Mouse (Mus musculus) forebrain, embryonic 15.5 days (tissue): ENCODE data around the gene Ankrd36. TPM values are rescaled to one million over a fixed set of nuclear protein-coding genes. Genes with fewer than 3 reads are reported as not detected.

Experiments used
- ATAC-seq: fragments of 200-750 bp; cut with Nextera tagmentation; replicated peaks from 2 replicates; pipeline ENCODE4 v1.8.0; 2017; ENCODE audit warnings: mild to moderate bottlenecking, moderate TSS enrichment, moderate library complexity
- H3K27ac ChIP-seq: fragments of 300-500 bp; sonication (generic); replicated peaks from 2 replicates; pipeline ENCODE4 v1.5.1; 2015; ENCODE audit warnings: mild to moderate bottlenecking, inconsistent platforms
- H3K27me3 ChIP-seq: fragments of 300-500 bp; sonication (generic); 2 replicates; pipeline ENCODE4 v1.6.1; 2015; ENCODE audit warnings: inconsistent platforms
- H3K36me3 ChIP-seq: fragments of 300-500 bp; sonication (generic); 2 replicates; pipeline ENCODE4 v1.6.1; 2015; ENCODE audit warnings: mild to moderate bottlenecking, inconsistent platforms
- H3K4me1 ChIP-seq: fragments of 300-500 bp; sonication (generic); 2 replicates; pipeline ENCODE4 v1.6.1; 2015; ENCODE audit warnings: inconsistent platforms
- H3K4me2 ChIP-seq: fragments of 300-500 bp; sonication (generic); replicated peaks from 2 replicates; pipeline ENCODE4 v1.6.1; 2015; ENCODE audit warnings: mild to moderate bottlenecking, inconsistent platforms
- H3K4me3 ChIP-seq: fragments of 300-500 bp; sonication (generic); 2 replicates; pipeline ENCODE4 v1.5.1; 2015; ENCODE audit warnings: mild to moderate bottlenecking, inconsistent platforms
- H3K9ac ChIP-seq: fragments of 300-500 bp; sonication (generic); replicated peaks from 2 replicates; pipeline ENCODE4 v1.6.1; 2015; ENCODE audit warnings: mild to moderate bottlenecking, inconsistent platforms
- H3K9me3 ChIP-seq: fragments of 300-500 bp; sonication (generic); 2 replicates; pipeline ENCODE4 v1.6.1; 2016; ENCODE audit warnings: inconsistent platforms
- WGBS: fragments of 180-500 bp; shearing (Covaris S2); methylation state at CpG from one replicate; pipeline ENCODE4 v1.1.7; 2015; ENCODE audit warnings: mixed read lengths; 5-methylcytosine and 5-hydroxymethylcytosine counted together
- polyA plus RNA-seq: library from polyadenylated mRNA; unstranded; fragments of >200 nt; fragmentation: Nextera tagmentation; extraction: Ambion mirVana; gene quantifications from 2 replicates; pipeline ENCODE4 v1.2.1, GENCODE M21; 2015

The Ankrd36 gene
- polyA plus RNA-seq, 1 experiment from 2014 or later: not detected

GRCm38 (mm10) chr11:5718611-5719354 is 149.3 kb downstream of the Ankrd36 start:
- no peak overlapping the region for H3K27ac ChIP-seq
- H3K36me3 ChIP-seq: peaks cover 42% of the 10 kb centered on the region
- WGBS: 96% methylated on average over 12 of the region's 12 CpGs
- H3K9me3 ChIP-seq: no peaks in the 10 kb centered on the region
- H3K9ac ChIP-seq: no peak overlapping the region
- no peak for ATAC-seq
- no peak overlapping the region for H3K4me3 ChIP-seq
- H3K4me2 ChIP-seq: no peak overlapping the region
- H3K4me1 ChIP-seq: no peaks in the 10 kb centered on the region
- H3K27me3 ChIP-seq: no peaks in the 10 kb centered on the region

- Histone ChIP-seq H3K27me3 (no peaks in the 10 kb centered on the region), H3K9ac (no peak overlapping the region), H3K36me3 (no peaks in the 10 kb centered on the region), H3K27ac (no peak overlapping the region), H3K4me3 (no peak overlapping the region), H3K9me3 (no peaks in the 10 kb centered on the region), H3K4me1 (no peaks in the 10 kb centered on the region), H3K4me2 (no peak overlapping the region)
- WGBS: 88% methylated on average over 9 of the region's 9 CpGs
- ATAC-seq: no peak
Observed at GRCm38 (mm10) chr11:5729582-5729981, 160.1 kb downstream of the Ankrd36 start.

- Histone ChIP-seq H3K9me3 (no peaks in the 10 kb centered on the region), H3K4me2 (no peak overlapping the region), H3K36me3 (no peaks in the 10 kb centered on the region), H3K4me1 (no peaks in the 10 kb centered on the region), H3K27me3 (no peaks in the 10 kb centered on the region), H3K9ac (no peak overlapping the region), H3K27ac (no peak overlapping the region), H3K4me3 (no peak overlapping the region)
- WGBS: 70% methylated on average over 5 of the region's 5 CpGs
- no peak for ATAC-seq
Observed at GRCm38 (mm10) chr11:5732401-5732800, 162.9 kb downstream of the Ankrd36 start.

- Histone ChIP-seq H3K36me3 (no peaks in the 10 kb centered on the region), H3K27me3 (no peaks in the 10 kb centered on the region), H3K27ac (no peak overlapping the region), H3K4me1 (no peaks in the 10 kb centered on the region), H3K9ac (no peak overlapping the region), H3K4me3 (no peak overlapping the region), H3K4me2 (no peak overlapping the region), H3K9me3 (no peaks in the 10 kb centered on the region)
- WGBS: 92% methylated on average over 4 of the region's 4 CpGs
- no peak for ATAC-seq
Observed at GRCm38 (mm10) chr11:5734323-5734722, 164.8 kb downstream of the Ankrd36 start.

- WGBS: 92% methylated on average over 5 of the region's 5 CpGs
- peaks cover 16% of the 10 kb centered on the region for H3K4me1 ChIP-seq
- H3K36me3 ChIP-seq: no peaks in the 10 kb centered on the region
- no peaks in the 10 kb centered on the region for H3K9me3 ChIP-seq
- no peaks in the 10 kb centered on the region for H3K27me3 ChIP-seq
- H3K9ac ChIP-seq: no peak overlapping the region
- no peak overlapping the region for H3K27ac ChIP-seq
- no peak for ATAC-seq
- no peak overlapping the region for H3K4me3 ChIP-seq
- no peak overlapping the region for H3K4me2 ChIP-seq
Observed at GRCm38 (mm10) chr11:5737137-5737536, 167.7 kb downstream of the Ankrd36 start.

Other genes starting within 250 kb of the Ankrd36 start
- 6.9 and 7.4 TPM in 2 replicates for gene Znrf3, start 124.8 kb upstream of the Ankrd36 start, polyA plus RNA-seq
- 128 and 135 TPM in 2 replicates for gene Xbp1, start 49.0 kb upstream of the Ankrd36 start, polyA plus RNA-seq
- gene Ccdc117, start 27.5 kb upstream of the Ankrd36 start, polyA plus RNA-seq: 15.4 and 15.8 TPM in 2 replicates
- gene Mrps24, start 146.0 kb downstream of the Ankrd36 start, polyA plus RNA-seq: 177 and 180 TPM in 2 replicates
- 31.6 and 32.4 TPM in 2 replicates for gene Urgcp, start 192.7 kb downstream of the Ankrd36 start, polyA plus RNA-seq
- 138 and 140 TPM in 2 replicates for gene Dbnl, start 218.8 kb downstream of the Ankrd36 start, polyA plus RNA-seq
- gene Pgam2, start 234.0 kb downstream of the Ankrd36 start, polyA plus RNA-seq: 1.9 and 3.1 TPM in 2 replicates